Mouse (Mus musculus): ENCODE data around the gene Taf10.
"Not testable (repeated sequence)": the region's sequence is repeated elsewhere in the genome, so short reads cannot be mapped to it uniquely, and the experiment has no call there.

GRCm38 (mm10) chr7:105742539-105743215 lies 1.5 kb downstream of the Taf10 start:
- TF ChIP-seq POLR2A (IDR thresholded peaks at IDR 0.05; ENCODE audit: extremely low read depth, insufficient read depth, low read length); CTCF (IDR thresholded peaks at IDR 0.05; ENCODE audit: low read depth, low read length): not testable (repeated sequence)
